Mouse (Mus musculus): ENCODE results near the gene Cebpb. TPM values are rescaled to one million over a fixed set of nuclear protein-coding genes. Genes with fewer than 3 reads are reported as not detected.

The Cebpb gene
- polyA plus RNA-seq, 1 experiment from 2014 or later, result 27.5 TPM

DNA sequence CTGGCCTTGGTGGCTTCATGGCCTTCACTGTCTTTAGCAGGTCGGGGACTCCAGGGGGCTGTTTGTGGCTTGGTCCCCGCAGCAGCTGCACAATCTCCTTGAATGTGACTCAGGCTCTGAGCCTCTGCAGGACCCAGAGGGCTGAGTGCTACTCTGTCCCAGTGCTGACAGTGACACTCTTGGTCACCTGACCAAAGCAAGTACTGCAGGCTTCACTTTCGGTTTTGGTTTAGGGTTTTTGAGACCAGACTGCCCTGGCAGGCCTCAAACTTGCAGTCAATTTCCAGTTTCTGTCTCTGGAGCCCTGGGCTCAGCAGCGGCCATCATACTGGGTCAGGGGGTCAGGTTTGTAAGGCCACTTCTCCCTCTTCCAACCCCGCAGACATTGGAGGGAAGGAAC lies 9.2 kb downstream of the Cebpb start:
- Histone ChIP-seq H3K36me3 (replicated peaks; ENCODE audit: insufficient read depth, low read length) (no peaks in the 10 kb centered on the region), H3K4me3 (ENCODE audit: low read depth, low read length) (no peak overlapping the region), H3K4me1 (ENCODE audit: insufficient read depth) (no peaks in the 10 kb centered on the region; the same call in 1 of the 2 replicates), H3K9ac (replicated peaks) (0 out of 2 replicates have a peak overlapping the region, but pooled peaks have one; percentile 1), H3K9me3 (ENCODE audit: low read length) (no peaks in the 10 kb centered on the region), H3K4me2 (ENCODE audit: low read depth, low read length) (peak overlapping the region; percentile 44), H3K27me3 (ENCODE audit: insufficient read depth, low read length) (no peaks in the 10 kb centered on the region), H3K27ac (ENCODE audit: low read depth) (peak overlapping the region; percentile 69)
- WGBS (ENCODE audit: insufficient replicate concordance), result 6% methylated on average over 5 of the region's 5 CpGs
- peak; percentile 80 for ATAC-seq
- TF ChIP-seq EP300 (IDR thresholded peaks at IDR 0.05; ENCODE audit: low read depth), result no peak; the same call in 1 of the 2 replicates
- TF ChIP-seq CTCF (IDR thresholded peaks at IDR 0.05; ENCODE audit: low read depth), result 0 out of 2 replicates have a peak, but pooled peaks have one; percentile 21
- peak; percentile 59 for DNase-seq

DNA sequence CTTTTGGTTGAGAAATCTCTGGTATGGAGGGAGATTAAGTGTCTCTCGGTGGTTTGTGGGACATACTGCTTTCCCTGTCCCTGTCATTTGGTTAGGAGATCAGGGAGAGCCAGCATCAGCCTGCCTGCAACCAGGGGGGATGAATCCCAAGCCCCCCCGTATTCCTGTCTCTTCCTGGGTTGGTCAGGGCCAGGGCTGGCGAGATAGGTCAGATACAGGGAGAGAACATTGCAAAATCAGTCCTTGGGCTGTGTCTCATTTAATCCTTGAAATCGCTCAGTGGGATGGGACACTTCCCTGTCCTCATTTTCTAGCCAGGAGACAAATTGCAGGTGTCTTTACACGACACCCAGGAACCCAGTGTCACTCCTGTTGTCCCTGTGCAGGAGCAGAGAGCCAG lies 11.3 kb downstream of the Cebpb start:
- Histone ChIP-seq H3K4me2 (ENCODE audit: low read depth, low read length) (no peak overlapping the region), H3K27me3 (ENCODE audit: insufficient read depth, low read length) (no peaks in the 10 kb centered on the region), H3K9me3 (ENCODE audit: low read length) (no peaks in the 10 kb centered on the region), H3K4me3 (ENCODE audit: low read depth, low read length) (no peak overlapping the region), H3K27ac (ENCODE audit: low read depth) (no peak overlapping the region), H3K36me3 (replicated peaks; ENCODE audit: insufficient read depth, low read length) (no peaks in the 10 kb centered on the region), H3K4me1 (ENCODE audit: insufficient read depth) (no peaks in the 10 kb centered on the region; the same call in 1 of the 2 replicates), H3K9ac (replicated peaks) (no peak overlapping the region)
- 62% methylated on average over 5 of the region's 5 CpGs for WGBS (ENCODE audit: insufficient replicate concordance)
- TF ChIP-seq CTCF (IDR thresholded peaks at IDR 0.05; ENCODE audit: low read depth) (no peak), EP300 (IDR thresholded peaks at IDR 0.05; ENCODE audit: low read depth) (no peak)
- ATAC-seq (no peak), DNase-seq (no peak)

DNA sequence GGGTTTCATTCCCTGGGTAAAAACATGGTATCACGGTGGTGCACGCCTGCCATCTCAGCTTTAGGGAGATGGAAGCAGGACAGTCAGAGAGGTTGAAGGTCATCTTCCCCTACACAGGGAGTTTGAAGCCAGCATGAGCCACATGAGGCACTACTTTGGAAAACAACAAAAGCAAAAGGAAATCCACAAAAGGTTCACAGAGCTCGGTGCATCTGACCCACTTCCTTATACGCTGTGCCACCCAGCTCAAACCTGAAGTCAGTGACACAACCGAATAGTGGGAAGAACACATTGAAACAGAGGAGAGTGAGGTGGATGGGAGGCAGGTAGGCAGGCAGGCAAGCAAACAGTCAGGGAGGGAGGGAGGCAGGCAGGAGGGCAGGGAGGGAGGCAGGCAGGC lies 12.8 kb downstream of the Cebpb start:
- no peak overlapping the region for H3K4me3 ChIP-seq (ENCODE audit: low read depth, low read length)
- peak overlapping the region; percentile 38; the same call in 1 of the 2 replicates for H3K4me2 ChIP-seq (ENCODE audit: low read depth, low read length)
- TF ChIP-seq EP300 (IDR thresholded peaks at IDR 0.05; ENCODE audit: low read depth), result no peak
- no peak for TF ChIP-seq CTCF (IDR thresholded peaks at IDR 0.05; ENCODE audit: low read depth)
- ATAC-seq (no peak), DNase-seq (no peak)
- H3K9ac ChIP-seq (replicated peaks), result no peak overlapping the region
- 46% methylated on average over 5 of the region's 5 CpGs for WGBS (ENCODE audit: insufficient replicate concordance)
- peak overlapping the region; percentile 64 for H3K27ac ChIP-seq (ENCODE audit: low read depth)
- no peaks in the 10 kb centered on the region; the same call in 1 of the 2 replicates for H3K4me1 ChIP-seq (ENCODE audit: insufficient read depth)
- no peaks in the 10 kb centered on the region for H3K36me3 ChIP-seq (replicated peaks; ENCODE audit: insufficient read depth, low read length)
- no peaks in the 10 kb centered on the region for H3K27me3 ChIP-seq (ENCODE audit: insufficient read depth, low read length)
- H3K9me3 ChIP-seq (ENCODE audit: low read length), result no peaks in the 10 kb centered on the region

DNA sequence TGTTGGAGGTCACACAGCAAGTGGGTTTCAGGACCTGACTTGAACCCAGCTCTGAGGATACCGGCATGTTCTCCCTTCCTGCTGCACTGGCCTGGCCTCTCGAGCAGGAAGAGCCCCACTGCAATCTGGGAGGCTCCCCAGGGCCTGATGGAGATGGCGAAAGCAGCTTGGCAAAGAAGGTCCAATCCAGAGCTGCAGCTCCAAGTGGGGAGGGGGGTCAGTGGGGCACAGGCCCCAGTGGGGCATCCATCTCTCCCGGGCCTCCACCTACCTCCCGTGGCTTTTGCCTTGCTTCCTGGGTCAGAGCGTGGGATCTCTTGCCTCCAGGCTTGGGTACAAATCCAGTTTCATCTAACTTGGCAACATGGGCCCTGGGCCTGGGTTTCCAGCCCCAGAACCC lies 13.4 kb downstream of the Cebpb start:
- peak overlapping the region; percentile 38; the same call in 1 of the 2 replicates for H3K4me2 ChIP-seq (ENCODE audit: low read depth, low read length)
- no peaks in the 10 kb centered on the region for H3K27me3 ChIP-seq (ENCODE audit: insufficient read depth, low read length)
- no peaks in the 10 kb centered on the region for H3K36me3 ChIP-seq (replicated peaks; ENCODE audit: insufficient read depth, low read length)
- no peak overlapping the region for H3K4me3 ChIP-seq (ENCODE audit: low read depth, low read length)
- peak overlapping the region; percentile 64 for H3K27ac ChIP-seq (ENCODE audit: low read depth)
- H3K9me3 ChIP-seq (ENCODE audit: low read length), result no peaks in the 10 kb centered on the region
- WGBS (ENCODE audit: insufficient replicate concordance), result 60% methylated on average over 6 of the region's 6 CpGs
- no peak overlapping the region for H3K9ac ChIP-seq (replicated peaks)
- DNase-seq, result no peak
- ATAC-seq, result no peak
- no peaks in the 10 kb centered on the region; the same call in 1 of the 2 replicates for H3K4me1 ChIP-seq (ENCODE audit: insufficient read depth)
- no peak for TF ChIP-seq EP300 (IDR thresholded peaks at IDR 0.05; ENCODE audit: low read depth)
- no peak for TF ChIP-seq CTCF (IDR thresholded peaks at IDR 0.05; ENCODE audit: low read depth)

DNA sequence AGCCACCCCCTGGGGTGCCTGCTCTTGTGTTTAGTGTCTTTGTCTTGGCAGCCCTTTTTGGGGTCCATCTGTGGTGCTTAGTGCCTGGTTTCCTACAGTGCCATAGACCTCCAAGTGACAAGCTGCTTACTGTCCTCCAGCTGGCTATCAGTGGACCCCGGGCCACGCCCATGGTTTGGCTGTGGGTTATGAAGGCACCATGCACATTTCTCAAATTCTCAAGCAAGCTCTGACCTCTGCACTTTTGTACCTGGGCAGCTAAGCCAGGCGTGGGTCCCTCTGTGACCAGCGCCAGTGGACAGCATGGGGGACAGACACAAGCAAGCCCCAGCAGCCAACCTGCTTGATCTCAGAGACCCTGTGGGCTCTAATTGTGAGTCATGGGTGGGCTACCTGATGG lies 15.7 kb downstream of the Cebpb start:
- Histone ChIP-seq H3K4me2 (ENCODE audit: low read depth, low read length) (no peak overlapping the region), H3K4me1 (ENCODE audit: insufficient read depth) (no peaks in the 10 kb centered on the region; the same call in 1 of the 2 replicates), H3K4me3 (ENCODE audit: low read depth, low read length) (no peak overlapping the region), H3K36me3 (replicated peaks; ENCODE audit: insufficient read depth, low read length) (no peaks in the 10 kb centered on the region), H3K9me3 (ENCODE audit: low read length) (no peaks in the 10 kb centered on the region), H3K9ac (replicated peaks) (no peak overlapping the region), H3K27me3 (ENCODE audit: insufficient read depth, low read length) (no peaks in the 10 kb centered on the region), H3K27ac (ENCODE audit: low read depth) (no peak overlapping the region)
- ATAC-seq, result no peak
- no peak for DNase-seq
- WGBS (ENCODE audit: insufficient replicate concordance), result 70% methylated on average over 4 of the region's 4 CpGs
- no peak for TF ChIP-seq EP300 (IDR thresholded peaks at IDR 0.05; ENCODE audit: low read depth)
- no peak for TF ChIP-seq CTCF (IDR thresholded peaks at IDR 0.05; ENCODE audit: low read depth)

DNA sequence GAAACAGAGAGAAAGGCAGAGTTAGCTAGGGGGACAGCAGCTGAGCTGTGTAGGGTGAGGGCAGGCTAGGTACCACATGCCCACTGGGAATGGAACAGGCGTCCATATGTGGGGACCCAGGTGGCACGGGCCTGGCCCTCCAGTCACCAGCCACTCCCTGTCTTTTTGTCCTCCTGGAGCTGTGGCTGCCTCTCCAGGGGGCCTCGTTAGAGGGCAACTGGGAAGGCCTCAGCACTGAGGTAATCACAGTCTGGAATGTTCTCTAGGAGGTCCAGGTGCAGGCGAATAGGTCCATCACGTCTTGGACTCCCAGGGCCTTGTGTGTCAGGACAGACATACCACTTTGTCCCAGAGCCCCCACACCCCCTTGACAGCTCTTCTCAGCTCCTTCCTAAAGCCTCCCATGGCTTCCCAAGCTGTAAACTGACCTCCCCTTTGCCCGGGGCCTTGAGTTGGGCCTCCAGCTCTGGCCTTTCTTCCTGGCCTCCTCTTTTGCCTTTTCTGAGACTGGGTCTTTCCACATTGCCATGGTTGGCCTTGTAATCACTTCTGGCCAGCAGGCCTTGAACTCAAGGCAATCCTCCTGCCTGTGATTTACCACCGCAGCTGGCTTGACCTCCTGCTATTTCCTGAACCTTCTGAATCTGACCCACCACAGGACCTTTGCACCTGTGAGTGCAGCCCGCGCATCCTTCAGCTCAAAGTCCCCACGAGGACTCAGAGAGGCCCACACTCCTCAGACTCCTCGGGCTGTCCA lies 17.6 kb downstream of the Cebpb start:
- WGBS (ENCODE audit: insufficient replicate concordance), result 79% methylated on average over 11 of the region's 11 CpGs
- Histone ChIP-seq H3K4me2 (ENCODE audit: low read depth, low read length) (no peak overlapping the region), H3K4me3 (ENCODE audit: low read depth, low read length) (no peak overlapping the region), H3K9ac (replicated peaks) (no peak overlapping the region), H3K4me1 (ENCODE audit: insufficient read depth) (peaks cover 12% of the 10 kb centered on the region), H3K27me3 (ENCODE audit: insufficient read depth, low read length) (no peaks in the 10 kb centered on the region), H3K36me3 (replicated peaks; ENCODE audit: insufficient read depth, low read length) (no peaks in the 10 kb centered on the region), H3K27ac (ENCODE audit: low read depth) (no peak overlapping the region), H3K9me3 (ENCODE audit: low read length) (no peaks in the 10 kb centered on the region)
- TF ChIP-seq EP300 (IDR thresholded peaks at IDR 0.05; ENCODE audit: low read depth) (no peak), CTCF (IDR thresholded peaks at IDR 0.05; ENCODE audit: low read depth) (no peak)
- DNase-seq (no peak), ATAC-seq (no peak)

Data from liver, postnatal 0 days (tissue).